Mouse (Mus musculus): ENCODE results near the gene Arid5b. TPM values are rescaled to one million over a fixed set of nuclear protein-coding genes. Genes with fewer than 3 reads are reported as not detected.

Arid5b gene
- polyA plus RNA-seq, 1 experiment from 2014 or later, result 15.3 TPM

- H3K9me3 ChIP-seq (ENCODE audit: control insufficient read depth, low read length), result peaks cover 2% of the 10 kb centered on the region; the same call in 1 of the 2 replicates
- DNase-seq (ENCODE audit: low spot score), result no peak
- H3K4me2 ChIP-seq, result no peak overlapping the region
- no peak overlapping the region for H3K4me3 ChIP-seq (ENCODE audit: low read depth, low read length)
- no peak overlapping the region for H3K27ac ChIP-seq (ENCODE audit: low read depth, low read length)
- H3K9ac ChIP-seq (ENCODE audit: low read depth, low read length), result no peak overlapping the region
- H3K4me1 ChIP-seq (replicated peaks; ENCODE audit: control insufficient read depth, insufficient read depth, low read length), result peaks cover 24% of the 10 kb centered on the region
- H3K36me3 ChIP-seq (ENCODE audit: control insufficient read depth, insufficient read depth, low read length), result no peaks in the 10 kb centered on the region
- 64% methylated on average over 10 of the region's 10 CpGs for WGBS
- H3K27me3 ChIP-seq (replicated peaks; ENCODE audit: control insufficient read depth, insufficient read depth, low read length), result no peaks in the 10 kb centered on the region
- ATAC-seq (replicated peaks; ENCODE audit: low FRiP score), result no peak
Observed at GRCm38 (mm10) chr10:68156646-68157245, 121.8 kb downstream of the Arid5b start.

GRCm38 (mm10) chr10:68156159-68156558 is 122.4 kb downstream of the Arid5b start:
- Histone ChIP-seq H3K36me3 (ENCODE audit: control insufficient read depth, insufficient read depth, low read length) (no peaks in the 10 kb centered on the region), H3K27ac (ENCODE audit: low read depth, low read length) (peak overlapping the region; percentile 64; the same call in 1 of the 2 replicates), H3K9me3 (ENCODE audit: control insufficient read depth, low read length) (peaks cover 4% of the 10 kb centered on the region; the same call in 1 of the 2 replicates), H3K4me3 (ENCODE audit: low read depth, low read length) (no peak overlapping the region), H3K4me2 (peak overlapping the region; percentile 28), H3K4me1 (replicated peaks; ENCODE audit: control insufficient read depth, insufficient read depth, low read length) (peaks cover 24% of the 10 kb centered on the region), H3K27me3 (replicated peaks; ENCODE audit: control insufficient read depth, insufficient read depth, low read length) (no peaks in the 10 kb centered on the region), H3K9ac (ENCODE audit: low read depth, low read length) (no peak overlapping the region)
- DNase-seq (ENCODE audit: low spot score) (no peak), ATAC-seq (replicated peaks; ENCODE audit: low FRiP score) (peak; percentile 37)
- WGBS, result 71% methylated on average over 6 of the region's 6 CpGs

- Histone ChIP-seq H3K36me3 (ENCODE audit: control insufficient read depth, insufficient read depth, low read length) (no peaks in the 10 kb centered on the region), H3K27ac (ENCODE audit: low read depth, low read length) (peak overlapping the region; percentile 64), H3K4me3 (ENCODE audit: low read depth, low read length) (no peak overlapping the region), H3K27me3 (replicated peaks; ENCODE audit: control insufficient read depth, insufficient read depth, low read length) (no peaks in the 10 kb centered on the region), H3K4me1 (replicated peaks; ENCODE audit: control insufficient read depth, insufficient read depth, low read length) (peaks cover 24% of the 10 kb centered on the region), H3K9ac (ENCODE audit: low read depth, low read length) (no peak overlapping the region), H3K4me2 (peak overlapping the region; percentile 36), H3K9me3 (ENCODE audit: control insufficient read depth, low read length) (peaks cover 4% of the 10 kb centered on the region; the same call in 1 of the 2 replicates)
- 77% methylated on average over 6 of the region's 6 CpGs for WGBS
- ATAC-seq (replicated peaks; ENCODE audit: low FRiP score) (peak; percentile 99), DNase-seq (ENCODE audit: low spot score) (no peak)
Observed at GRCm38 (mm10) chr10:68155431-68156119, 123.0 kb downstream of the Arid5b start.

GRCm38 (mm10) chr10:68154046-68154765 is 124.3 kb downstream of the Arid5b start:
- Histone ChIP-seq H3K9ac (ENCODE audit: low read depth, low read length) (no peak overlapping the region), H3K36me3 (ENCODE audit: control insufficient read depth, insufficient read depth, low read length) (no peaks in the 10 kb centered on the region), H3K9me3 (ENCODE audit: control insufficient read depth, low read length) (peaks cover 4% of the 10 kb centered on the region; the same call in 1 of the 2 replicates), H3K4me3 (ENCODE audit: low read depth, low read length) (no peak overlapping the region), H3K27me3 (replicated peaks; ENCODE audit: control insufficient read depth, insufficient read depth, low read length) (no peaks in the 10 kb centered on the region), H3K4me1 (replicated peaks; ENCODE audit: control insufficient read depth, insufficient read depth, low read length) (peaks cover 24% of the 10 kb centered on the region), H3K27ac (ENCODE audit: low read depth, low read length) (peak overlapping the region; percentile 64), H3K4me2 (no peak overlapping the region)
- no peak for DNase-seq (ENCODE audit: low spot score)
- ATAC-seq (replicated peaks; ENCODE audit: low FRiP score), result no peak
- 89% methylated on average over 14 of the region's 14 CpGs for WGBS

- H3K9ac ChIP-seq (ENCODE audit: low read depth, low read length), result no peak overlapping the region
- H3K4me3 ChIP-seq (ENCODE audit: low read depth, low read length), result no peak overlapping the region
- H3K27me3 ChIP-seq (replicated peaks; ENCODE audit: control insufficient read depth, insufficient read depth, low read length), result no peaks in the 10 kb centered on the region
- ATAC-seq (replicated peaks; ENCODE audit: low FRiP score) (no peak), DNase-seq (ENCODE audit: low spot score) (no peak)
- 87% methylated on average over 11 of the region's 11 CpGs for WGBS
- H3K4me2 ChIP-seq, result no peak overlapping the region
- no peaks in the 10 kb centered on the region for H3K36me3 ChIP-seq (ENCODE audit: control insufficient read depth, insufficient read depth, low read length)
- no peak overlapping the region for H3K27ac ChIP-seq (ENCODE audit: low read depth, low read length)
- peaks cover 18% of the 10 kb centered on the region for H3K4me1 ChIP-seq (replicated peaks; ENCODE audit: control insufficient read depth, insufficient read depth, low read length)
- H3K9me3 ChIP-seq (ENCODE audit: control insufficient read depth, low read length), result peaks cover 4% of the 10 kb centered on the region; the same call in 1 of the 2 replicates
Observed at GRCm38 (mm10) chr10:68153344-68154045, 125.0 kb downstream of the Arid5b start.

- no peaks in the 10 kb centered on the region for H3K4me1 ChIP-seq (replicated peaks; ENCODE audit: control insufficient read depth, insufficient read depth, low read length)
- no peak overlapping the region for H3K4me3 ChIP-seq (ENCODE audit: low read depth, low read length)
- DNase-seq (ENCODE audit: low spot score) (no peak), ATAC-seq (replicated peaks; ENCODE audit: low FRiP score) (no peak)
- H3K9ac ChIP-seq (ENCODE audit: low read depth, low read length), result no peak overlapping the region
- H3K27ac ChIP-seq (ENCODE audit: low read depth, low read length), result no peak overlapping the region
- no peak overlapping the region for H3K4me2 ChIP-seq
- WGBS, result 77% methylated on average over 6 of the region's 6 CpGs
- H3K9me3 ChIP-seq (ENCODE audit: control insufficient read depth, low read length), result peaks cover 4% of the 10 kb centered on the region; the same call in 1 of the 2 replicates
- H3K36me3 ChIP-seq (ENCODE audit: control insufficient read depth, insufficient read depth, low read length), result no peaks in the 10 kb centered on the region
- H3K27me3 ChIP-seq (replicated peaks; ENCODE audit: control insufficient read depth, insufficient read depth, low read length), result no peaks in the 10 kb centered on the region
Observed at GRCm38 (mm10) chr10:68148495-68148894, 130.0 kb downstream of the Arid5b start.

GRCm38 (mm10) chr10:68147730-68148129 is 130.8 kb downstream of the Arid5b start:
- H3K4me1 ChIP-seq (replicated peaks; ENCODE audit: control insufficient read depth, insufficient read depth, low read length), result no peaks in the 10 kb centered on the region
- no peak overlapping the region for H3K27ac ChIP-seq (ENCODE audit: low read depth, low read length)
- H3K4me2 ChIP-seq, result no peak overlapping the region
- no peak overlapping the region for H3K9ac ChIP-seq (ENCODE audit: low read depth, low read length)
- H3K27me3 ChIP-seq (replicated peaks; ENCODE audit: control insufficient read depth, insufficient read depth, low read length), result no peaks in the 10 kb centered on the region
- H3K36me3 ChIP-seq (ENCODE audit: control insufficient read depth, insufficient read depth, low read length), result no peaks in the 10 kb centered on the region
- 66% methylated on average over 6 of the region's 6 CpGs for WGBS
- ATAC-seq (replicated peaks; ENCODE audit: low FRiP score) (no peak), DNase-seq (ENCODE audit: low spot score) (no peak)
- H3K4me3 ChIP-seq (ENCODE audit: low read depth, low read length), result no peak overlapping the region
- H3K9me3 ChIP-seq (ENCODE audit: control insufficient read depth, low read length), result peaks cover 4% of the 10 kb centered on the region; the same call in 1 of the 2 replicates

- DNase-seq (ENCODE audit: low spot score), result no peak
- no peaks in the 10 kb centered on the region for H3K27me3 ChIP-seq (replicated peaks; ENCODE audit: control insufficient read depth, insufficient read depth, low read length)
- H3K4me1 ChIP-seq (replicated peaks; ENCODE audit: control insufficient read depth, insufficient read depth, low read length), result no peaks in the 10 kb centered on the region
- no peak for ATAC-seq (replicated peaks; ENCODE audit: low FRiP score)
- no peak overlapping the region for H3K9ac ChIP-seq (ENCODE audit: low read depth, low read length)
- WGBS, result 13% methylated on average over 5 of the region's 5 CpGs
- H3K4me2 ChIP-seq, result no peak overlapping the region
- no peaks in the 10 kb centered on the region for H3K36me3 ChIP-seq (ENCODE audit: control insufficient read depth, insufficient read depth, low read length)
- no peak overlapping the region for H3K4me3 ChIP-seq (ENCODE audit: low read depth, low read length)
- H3K9me3 ChIP-seq (ENCODE audit: control insufficient read depth, low read length), result peaks cover 2% of the 10 kb centered on the region; the same call in 1 of the 2 replicates
- no peak overlapping the region for H3K27ac ChIP-seq (ENCODE audit: low read depth, low read length)
Observed at GRCm38 (mm10) chr10:68146842-68147241, 131.7 kb downstream of the Arid5b start.
